Mouse (Mus musculus) megakaryocyte, embryonic 14.5 days (primary cell): ENCODE measurements around the gene Zw10. TPM values are rescaled to one million over a fixed set of nuclear protein-coding genes. Genes with fewer than 3 reads are reported as not detected.

Experiments used
- H3K27me3 ChIP-seq: replicated peaks from 2 replicates; pipeline ENCODE3; 2012; ENCODE audit warnings: inconsistent platforms
- H3K36me3 ChIP-seq: replicated peaks from 2 replicates; pipeline ENCODE3; 2012; ENCODE audit warnings: low read length, inconsistent platforms, mixed read lengths
- H3K4me1 ChIP-seq: 2 replicates; pipeline ENCODE4 v1.6.1; 2012; ENCODE audit warnings: inconsistent platforms
- H3K4me3 ChIP-seq: replicated peaks from 2 replicates; pipeline ENCODE3; 2012; ENCODE audit warnings: moderate library complexity, mild to moderate bottlenecking, inconsistent platforms
- H3K9me3 ChIP-seq: 2 replicates; pipeline ENCODE4 v1.6.1; 2012; ENCODE audit warnings: inconsistent platforms
- FLI1 ChIP-seq: IDR thresholded peaks from 2 replicates; pipeline ENCODE4 v1.6.1; 2012; ENCODE audit warnings: low read length, inconsistent platforms, mixed read lengths
- GATA1 ChIP-seq: IDR thresholded peaks from 3 replicates; pipeline ENCODE4 v1.6.1; 2012; ENCODE audit warnings: mixed read lengths, low read length, inconsistent platforms, borderline replicate concordance
- polyA plus RNA-seq: library from polyadenylated mRNA; stranded (reverse); fragments of >175 nt; gene quantifications from 2 replicates; pipeline ENCODE4 v1.2.3, GENCODE M21; 2012; ENCODE audit warnings: low replicate concordance; ENCODE audit not compliant: insufficient read depth

Gene Zw10
- polyA plus RNA-seq, 1 experiment: 1.1 TPM

GRCm38 (mm10) chr9:49125706-49126105 lies 70.3 kb downstream of the Zw10 start:
- Histone ChIP-seq H3K9me3 (peaks cover 19% of the 10 kb centered on the region), H3K36me3 (no peaks in the 10 kb centered on the region), H3K27me3 (no peaks in the 10 kb centered on the region), H3K4me3 (no peak overlapping the region), H3K4me1 (no peaks in the 10 kb centered on the region)
- TF ChIP-seq FLI1 (no peak), GATA1 (no peak)

Other genes starting within 250 kb of the Zw10 start
- gene Zbtb16, start 219.4 kb upstream of the Zw10 start, polyA plus RNA-seq: 1.00 and 1.8 TPM in 2 replicates
- not detected in 2 replicates for gene Htr3a, start 144.5 kb upstream of the Zw10 start, polyA plus RNA-seq
- not detected in 2 replicates for gene Htr3b, start 90.6 kb upstream of the Zw10 start, polyA plus RNA-seq
- gene Usp28, start 70.2 kb upstream of the Zw10 start, polyA plus RNA-seq: 0.96 TPM in 1 of 2 replicates, not detected in the other
- gene Tmprss5, start 25.6 kb downstream of the Zw10 start, polyA plus RNA-seq: not detected in 2 replicates
- not detected in 2 replicates for gene Gm4894, start 194.9 kb downstream of the Zw10 start, polyA plus RNA-seq